Mouse (Mus musculus): ENCODE data around the gene Pxn.
A peak's percentile ranks its signal among the peaks of the same experiment; 100 is the strongest.

The Pxn gene

DNA sequence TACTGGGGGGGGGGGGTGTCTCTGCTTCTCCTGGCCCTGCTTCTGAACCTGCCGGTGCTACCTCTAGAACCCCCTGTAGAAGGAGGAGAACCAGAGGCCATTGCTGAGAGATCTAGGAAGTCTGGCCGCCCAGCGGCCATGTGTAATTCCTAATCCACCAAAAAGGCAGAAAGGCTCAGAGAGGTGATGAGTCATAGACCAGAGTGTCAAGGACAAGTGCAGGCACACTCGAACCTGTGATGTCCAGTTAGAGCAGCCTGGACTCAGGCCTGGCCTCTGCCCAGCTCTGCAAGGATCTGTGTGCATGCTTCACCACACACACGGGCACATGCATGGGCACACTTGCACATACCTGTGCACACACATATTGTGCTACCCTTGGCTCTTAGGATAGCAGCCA, 21.7 kb downstream of the Pxn start:
- no peak for DNase-seq (ENCODE audit: low spot score)

GRCm38 (mm10) chr5:115529364-115529741, 22.9 kb downstream of the Pxn start:
- no peak for DNase-seq (ENCODE audit: low spot score)

GRCm38 (mm10) chr5:115529742-115530446, 23.4 kb downstream of the Pxn start:
- no peak for DNase-seq (ENCODE audit: low spot score)

DNA sequence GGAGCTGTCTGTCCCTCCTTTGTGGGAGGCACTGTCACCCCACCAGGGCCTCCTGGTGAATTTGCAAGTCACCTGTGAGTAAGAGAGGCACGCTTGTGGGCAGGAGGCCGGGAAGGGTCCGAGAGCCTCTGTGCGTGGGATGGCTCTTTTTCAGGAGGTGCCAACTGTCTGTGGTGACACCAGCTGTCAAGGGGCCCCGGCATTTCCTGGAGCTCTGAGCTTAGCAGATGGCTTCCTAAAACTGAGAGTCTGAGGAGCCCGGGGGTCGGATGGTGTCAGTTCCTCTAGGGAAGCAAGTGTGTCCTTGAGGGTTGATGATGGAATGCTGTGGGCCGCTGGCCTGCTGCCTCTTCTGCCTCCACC, 24.0 kb downstream of the Pxn start:
- no peak for DNase-seq (ENCODE audit: low spot score)

DNA sequence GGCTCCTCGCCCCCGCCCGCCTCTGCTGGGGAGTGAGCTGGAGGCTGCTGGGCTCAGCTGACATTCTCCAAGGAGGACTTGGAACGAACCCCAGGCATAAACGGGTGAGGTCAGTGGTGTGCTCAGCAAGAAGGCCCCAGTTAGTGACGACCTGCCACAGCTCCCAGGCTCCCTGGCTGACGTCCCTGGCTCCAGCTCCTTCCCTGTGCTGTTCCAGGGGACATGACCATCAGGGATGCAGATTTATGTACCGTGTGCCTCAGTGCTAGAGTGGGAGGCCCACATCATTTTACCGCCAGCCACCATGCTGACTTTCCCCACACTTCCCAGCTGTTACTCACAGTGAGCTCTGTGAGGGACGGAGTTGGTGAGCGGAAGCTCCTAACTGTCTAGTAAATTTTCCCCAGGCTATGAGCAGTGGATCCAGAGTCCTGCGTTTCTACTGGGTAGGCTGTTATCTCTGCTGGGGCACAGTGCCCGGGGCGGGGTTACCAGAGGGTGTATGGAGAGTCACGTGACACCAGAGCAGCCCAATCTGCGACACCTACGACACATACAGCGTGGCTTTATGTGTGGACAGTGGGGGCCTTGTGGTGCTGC, 25.3 kb downstream of the Pxn start:
- DNase-seq (ENCODE audit: low spot score) = peak; percentile 72

- peak; percentile 47 for DNase-seq (ENCODE audit: low spot score)
Measured at GRCm38 (mm10) chr5:115534290-115534731, 27.8 kb downstream of the Pxn start.

DNA sequence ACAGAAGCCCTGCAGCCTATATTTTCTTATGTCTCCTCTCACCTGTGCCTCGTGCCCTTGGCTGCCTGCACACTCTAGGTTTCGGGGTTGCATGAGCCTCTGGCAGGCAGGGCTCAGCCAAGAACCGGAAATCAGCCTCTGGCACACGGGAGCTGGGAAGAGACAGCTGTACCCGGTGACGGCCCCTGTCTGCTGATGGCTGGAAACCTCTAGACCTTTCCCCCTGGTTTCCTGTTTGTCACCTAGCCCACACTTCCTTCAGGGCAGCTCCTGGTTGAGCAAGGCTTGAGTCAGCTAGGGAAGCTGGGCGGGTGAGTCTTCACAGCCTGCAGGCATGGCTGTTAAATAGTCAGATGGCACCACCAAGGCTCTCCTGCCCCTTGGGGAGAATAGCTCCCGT, 28.4 kb downstream of the Pxn start:
- DNase-seq (ENCODE audit: low spot score) = no peak

DNA sequence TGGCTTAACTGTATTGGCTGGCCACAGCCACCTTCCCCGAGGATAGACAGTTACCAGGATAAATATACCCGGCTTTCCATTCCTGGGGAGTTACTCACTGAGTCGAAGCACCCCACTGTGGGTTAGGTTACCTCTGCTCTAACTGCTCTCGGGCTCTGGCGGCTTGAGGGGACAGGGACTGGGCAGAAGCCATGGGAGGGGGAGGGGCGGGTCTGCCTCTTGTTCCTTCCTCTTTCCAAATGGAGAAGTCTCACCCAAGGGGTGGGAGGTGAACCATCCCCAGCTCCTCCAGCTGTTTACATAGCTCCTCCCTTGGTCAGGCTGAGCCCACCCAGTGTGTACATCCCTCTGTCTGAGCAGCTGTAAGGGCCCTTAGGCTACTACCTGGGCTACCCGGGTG, 29.2 kb downstream of the Pxn start:
- no peak for DNase-seq (ENCODE audit: low spot score)

- DNase-seq (ENCODE audit: low spot score) = no peak
Measured at GRCm38 (mm10) chr5:115538017-115538692, 31.7 kb downstream of the Pxn start.

DNA sequence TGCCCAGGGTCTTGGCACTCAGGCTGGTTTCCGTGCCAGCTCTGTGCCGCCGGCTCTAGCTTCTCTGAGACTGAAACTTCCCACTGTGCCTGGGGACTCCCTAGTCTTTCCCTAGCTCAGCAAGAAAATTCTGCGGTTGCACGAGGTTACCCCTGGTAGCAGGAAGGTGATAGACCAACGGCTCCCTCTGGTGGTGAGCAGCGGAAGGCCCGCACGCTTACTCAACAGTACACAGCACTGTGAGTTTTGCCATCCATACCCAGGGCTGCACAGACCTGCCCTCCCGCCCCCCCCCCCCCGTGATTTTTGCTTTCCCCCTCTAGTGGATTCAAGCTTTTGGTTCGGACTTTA, 32.2 kb downstream of the Pxn start:
- peak; percentile 83 for DNase-seq (ENCODE audit: low spot score)

GRCm38 (mm10) chr5:115542635-115543384, 36.3 kb downstream of the Pxn start:
- peak; percentile 40 for DNase-seq (ENCODE audit: low spot score)

DNA sequence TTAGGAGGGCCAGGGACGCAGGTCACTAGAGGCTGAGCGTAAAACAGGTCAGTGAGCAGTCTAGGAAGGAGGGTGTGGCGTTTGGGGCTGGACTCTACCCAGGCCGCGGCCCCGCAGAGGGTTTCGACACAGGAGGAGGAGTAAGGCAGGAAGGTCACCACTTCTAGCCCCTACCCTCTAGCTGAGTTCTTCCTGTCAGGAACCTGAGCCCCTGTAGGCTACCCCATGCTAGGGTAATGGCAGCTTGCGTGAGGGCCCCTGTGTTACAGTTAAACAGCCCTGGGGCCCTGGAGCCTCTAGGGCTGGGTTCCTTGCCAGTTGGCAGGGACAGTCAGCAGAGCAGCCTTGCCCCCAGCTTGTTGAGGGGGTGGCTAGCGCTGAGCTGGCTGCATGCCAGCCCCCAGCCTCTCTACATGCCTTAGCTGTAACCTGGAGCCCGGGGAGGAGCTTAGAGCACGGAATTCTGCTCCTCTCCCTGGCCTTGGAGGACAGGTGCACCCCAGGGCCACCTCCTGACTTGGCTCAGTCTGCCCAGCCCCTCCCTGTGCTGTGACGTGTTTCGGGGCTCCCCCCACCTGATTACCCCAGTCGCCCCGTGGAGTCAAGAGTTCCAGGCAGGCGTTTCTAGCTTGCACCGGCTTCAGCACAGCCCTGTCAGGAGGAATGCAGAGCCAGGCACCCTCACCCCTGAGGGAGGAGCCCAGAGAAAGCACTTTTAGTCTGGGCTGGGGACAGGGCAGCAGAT, 37.2 kb downstream of the Pxn start:
- peak; percentile 54 for DNase-seq (ENCODE audit: low spot score)

DNA sequence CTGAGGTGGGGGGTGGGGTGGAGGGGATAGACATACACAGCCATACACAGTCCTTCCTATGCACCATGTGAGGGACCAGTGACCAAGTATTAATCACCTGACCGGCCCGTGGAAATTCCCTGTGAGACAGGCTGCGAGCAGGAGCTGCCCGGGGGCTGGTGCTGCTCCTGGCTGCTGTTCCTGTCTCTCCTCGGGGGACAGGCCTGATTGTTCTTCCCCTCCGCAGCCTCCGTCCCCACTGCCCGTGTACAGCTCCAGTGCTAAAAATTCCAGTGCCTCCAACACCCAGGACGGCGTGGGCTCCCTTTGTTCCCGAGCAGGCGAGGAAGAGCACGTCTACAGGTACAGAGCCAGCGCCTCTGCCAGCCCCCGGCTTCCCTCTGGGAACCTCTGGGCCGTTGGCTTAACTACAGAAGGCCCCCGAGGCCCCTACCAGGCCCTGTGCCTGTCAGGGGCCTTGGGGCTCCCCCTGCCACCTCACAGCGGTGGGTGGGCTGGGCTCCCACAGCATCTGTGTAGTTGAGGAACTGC, 38.2 kb downstream of the Pxn start:
- DNase-seq (ENCODE audit: low spot score) = no peak

- DNase-seq (ENCODE audit: low spot score) = no peak
Measured at GRCm38 (mm10) chr5:115545636-115546035, 39.2 kb downstream of the Pxn start.

DNA sequence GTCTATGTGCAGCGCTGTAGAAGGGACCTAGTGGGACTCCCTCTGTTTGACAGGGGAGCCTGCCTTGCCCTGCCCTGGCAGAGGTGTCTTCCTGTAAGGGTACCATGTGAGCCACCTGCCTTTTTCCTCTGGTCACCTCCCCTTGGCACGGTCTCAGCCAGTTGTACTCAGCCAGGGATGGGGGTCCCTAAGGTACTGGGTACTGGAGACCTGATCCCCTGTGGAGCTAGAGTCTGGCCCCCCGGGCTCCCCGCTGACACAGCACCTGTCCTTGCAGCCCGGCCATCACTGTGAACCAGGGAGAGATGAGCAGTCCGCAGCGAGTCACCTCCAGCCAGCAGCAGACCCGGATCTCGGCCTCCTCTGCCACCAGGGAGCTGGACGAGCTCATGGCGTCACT, 40.1 kb downstream of the Pxn start:
- DNase-seq (ENCODE audit: low spot score) = no peak

DNA sequence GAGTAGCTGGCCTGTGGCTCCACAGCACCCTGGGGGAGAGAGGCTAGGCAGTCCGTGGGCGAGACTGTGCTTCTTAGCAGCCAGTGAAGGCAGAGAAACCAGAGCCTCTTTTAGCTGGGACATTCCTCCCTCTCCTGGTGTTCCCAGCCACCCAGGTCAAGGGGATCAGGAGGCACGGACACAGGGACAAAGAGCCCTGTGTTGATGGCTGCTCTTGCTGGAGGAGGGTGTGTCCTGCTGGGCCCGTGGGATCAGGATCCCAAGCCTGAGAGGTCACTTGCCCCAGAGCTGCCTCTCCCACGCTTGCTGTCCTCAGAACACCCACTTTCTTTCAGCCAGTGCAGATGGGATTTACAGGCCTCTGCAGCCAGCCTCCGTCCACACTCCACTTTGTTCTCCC, 40.5 kb downstream of the Pxn start:
- DNase-seq (ENCODE audit: low spot score) = no peak

GRCm38 (mm10) chr5:115547421-115547820, 40.9 kb downstream of the Pxn start:
- no peak for DNase-seq (ENCODE audit: low spot score)

GRCm38 (mm10) chr5:115548501-115549285, 42.2 kb downstream of the Pxn start:
- DNase-seq (ENCODE audit: low spot score) = no peak

- DNase-seq (ENCODE audit: low spot score) = no peak
Measured at GRCm38 (mm10) chr5:115550482-115551005, 44.1 kb downstream of the Pxn start.

GRCm38 (mm10) chr5:115551386-115551785, 44.9 kb downstream of the Pxn start:
- DNase-seq (ENCODE audit: low spot score) = no peak

GRCm38 (mm10) chr5:115551799-115552198, 45.3 kb downstream of the Pxn start:
- no peak for DNase-seq (ENCODE audit: low spot score)
